Mouse (Mus musculus) lung, embryonic 15.5 days (tissue): ENCODE measurements around the gene Atp10a. TPM values are rescaled to one million over a fixed set of nuclear protein-coding genes. Genes with fewer than 3 reads are reported as not detected.

Experiments used
- ATAC-seq: fragments of 200-750 bp; cut with Nextera tagmentation; 2 replicates; pipeline ENCODE4 v1.8.0; 2017; ENCODE audit warnings: moderate number of reproducible peaks, borderline replicate concordance; ENCODE audit not compliant: low FRiP score, low TSS enrichment; ENCODE audit errors: extremely low read depth
- H3K27ac ChIP-seq: fragments of 300-500 bp; sonication (generic); 2 replicates; pipeline ENCODE4 v1.5.1; 2015; ENCODE audit warnings: moderate library complexity, mild to moderate bottlenecking, inconsistent platforms
- H3K27me3 ChIP-seq: fragments of 300-500 bp; sonication (generic); 2 replicates; pipeline ENCODE4 v1.6.1; 2015; ENCODE audit warnings: inconsistent platforms
- H3K36me3 ChIP-seq: fragments of 300-500 bp; sonication (generic); 2 replicates; pipeline ENCODE4 v1.6.1; 2015; ENCODE audit warnings: inconsistent platforms
- H3K4me1 ChIP-seq: fragments of 300-500 bp; sonication (generic); 2 replicates; pipeline ENCODE4 v1.6.1; 2015; ENCODE audit warnings: inconsistent platforms
- H3K4me2 ChIP-seq: fragments of 300-500 bp; sonication (generic); 2 replicates; pipeline ENCODE4 v1.6.1; 2015; ENCODE audit warnings: inconsistent platforms, mild to moderate bottlenecking, moderate library complexity
- H3K4me3 ChIP-seq: fragments of 300-500 bp; sonication (generic); 2 replicates; pipeline ENCODE4 v1.5.1; 2015; ENCODE audit warnings: mild to moderate bottlenecking, inconsistent platforms
- H3K9ac ChIP-seq: fragments of 300-500 bp; sonication (generic); 2 replicates; pipeline ENCODE4 v1.6.1; 2015; ENCODE audit warnings: inconsistent platforms
- H3K9me3 ChIP-seq: fragments of 300-500 bp; sonication (generic); 2 replicates; pipeline ENCODE4 v1.6.1; 2016; ENCODE audit warnings: inconsistent platforms
- WGBS: fragments of 180-500 bp; shearing (Covaris S2); methylation state at CpG from one replicate; pipeline ENCODE4 v1.1.7; 2015; 5-methylcytosine and 5-hydroxymethylcytosine counted together
- polyA plus RNA-seq: library from polyadenylated mRNA; unstranded; fragments of >200 nt; fragmentation: Nextera tagmentation; extraction: Ambion mirVana; gene quantifications from 2 replicates; pipeline ENCODE4 v1.2.1, GENCODE M21; 2015

The Atp10a gene
- polyA plus RNA-seq, 1 experiment from 2014 or later, result 4.2 TPM

GRCm38 (mm10) chr7:58690997-58691596 is 35.1 kb downstream of the Atp10a start:
- no peak overlapping the region for H3K4me3 ChIP-seq

GRCm38 (mm10) chr7:58692704-58693103 is 36.7 kb downstream of the Atp10a start:
- Histone ChIP-seq H3K4me2 (no peak overlapping the region), H3K9ac (no peak overlapping the region), H3K4me1 (peaks cover 29% of the 10 kb centered on the region), H3K4me3 (no peak overlapping the region), H3K36me3 (no peaks in the 10 kb centered on the region), H3K9me3 (no peaks in the 10 kb centered on the region), H3K27me3 (no peaks in the 10 kb centered on the region), H3K27ac (peak overlapping the region; percentile 20)
- ATAC-seq, result no peak
- WGBS, result 29% methylated on average over 2 of the region's 2 CpGs

More at GRCm38 (mm10) chr7:58690997-58691596, 35.1 kb downstream of the Atp10a start:
- ATAC-seq, result peak; percentile 69
- Histone ChIP-seq H3K27me3 (no peaks in the 10 kb centered on the region), H3K4me1 (peaks cover 32% of the 10 kb centered on the region), H3K27ac (0 out of 2 replicates have a peak overlapping the region, but pooled peaks have one; percentile 18), H3K4me2 (no peak overlapping the region), H3K9me3 (no peaks in the 10 kb centered on the region), H3K36me3 (no peaks in the 10 kb centered on the region), H3K9ac (no peak overlapping the region)
- WGBS, result 46% methylated on average over 6 of the region's 6 CpGs

GRCm38 (mm10) chr7:58693342-58693741 is 37.4 kb downstream of the Atp10a start:
- no peaks in the 10 kb centered on the region for H3K9me3 ChIP-seq
- no peaks in the 10 kb centered on the region for H3K36me3 ChIP-seq
- H3K4me2 ChIP-seq, result no peak overlapping the region
- no peak overlapping the region for H3K9ac ChIP-seq
- peak; percentile 52; the same call in 1 of the 2 replicates for ATAC-seq
- 38% methylated on average over 3 of the region's 3 CpGs for WGBS
- no peak overlapping the region for H3K4me3 ChIP-seq
- no peaks in the 10 kb centered on the region for H3K27me3 ChIP-seq
- H3K4me1 ChIP-seq, result peaks cover 29% of the 10 kb centered on the region
- peak overlapping the region; percentile 20 for H3K27ac ChIP-seq

- 83% methylated on average over 1 of the region's 1 CpGs for WGBS
- Histone ChIP-seq H3K9me3 (no peaks in the 10 kb centered on the region), H3K36me3 (no peaks in the 10 kb centered on the region), H3K27me3 (no peaks in the 10 kb centered on the region), H3K4me2 (no peak overlapping the region), H3K27ac (no peak overlapping the region), H3K4me1 (peaks cover 23% of the 10 kb centered on the region), H3K9ac (no peak overlapping the region), H3K4me3 (no peak overlapping the region)
- ATAC-seq, result no peak
Measured at GRCm38 (mm10) chr7:58695661-58696060, 39.7 kb downstream of the Atp10a start.

GRCm38 (mm10) chr7:58697092-58697491 is 41.1 kb downstream of the Atp10a start:
- Histone ChIP-seq H3K36me3 (no peaks in the 10 kb centered on the region), H3K9ac (no peak overlapping the region), H3K4me1 (peaks cover 11% of the 10 kb centered on the region), H3K4me3 (no peak overlapping the region), H3K27ac (no peak overlapping the region), H3K27me3 (no peaks in the 10 kb centered on the region), H3K4me2 (no peak overlapping the region), H3K9me3 (no peaks in the 10 kb centered on the region)
- no peak for ATAC-seq
- 65% methylated on average over 2 of the region's 2 CpGs for WGBS

GRCm38 (mm10) chr7:58698738-58699442 is 42.9 kb downstream of the Atp10a start:
- no peaks in the 10 kb centered on the region for H3K4me1 ChIP-seq
- WGBS, result 77% methylated on average over 7 of the region's 7 CpGs
- H3K27me3 ChIP-seq, result no peaks in the 10 kb centered on the region
- H3K4me3 ChIP-seq, result no peak overlapping the region
- no peak overlapping the region for H3K9ac ChIP-seq
- no peaks in the 10 kb centered on the region for H3K9me3 ChIP-seq
- ATAC-seq, result no peak
- no peak overlapping the region for H3K27ac ChIP-seq
- H3K4me2 ChIP-seq, result no peak overlapping the region
- no peaks in the 10 kb centered on the region for H3K36me3 ChIP-seq

- 79% methylated on average over 4 of the region's 4 CpGs for WGBS
Measured at GRCm38 (mm10) chr7:58701311-58701710, 45.3 kb downstream of the Atp10a start.

GRCm38 (mm10) chr7:58705158-58705557 is 49.2 kb downstream of the Atp10a start:
- Histone ChIP-seq H3K27ac (no peak overlapping the region), H3K36me3 (no peaks in the 10 kb centered on the region), H3K4me3 (no peak overlapping the region), H3K4me1 (no peaks in the 10 kb centered on the region), H3K9me3 (no peaks in the 10 kb centered on the region), H3K9ac (no peak overlapping the region), H3K27me3 (no peaks in the 10 kb centered on the region), H3K4me2 (no peak overlapping the region)
- ATAC-seq, result no peak
- 86% methylated on average over 3 of the region's 3 CpGs for WGBS

More at GRCm38 (mm10) chr7:58701311-58701710, 45.3 kb downstream of the Atp10a start:
- Histone ChIP-seq H3K9ac (no peak overlapping the region), H3K4me2 (no peak overlapping the region), H3K4me1 (no peaks in the 10 kb centered on the region), H3K36me3 (no peaks in the 10 kb centered on the region), H3K27me3 (no peaks in the 10 kb centered on the region), H3K9me3 (no peaks in the 10 kb centered on the region), H3K27ac (no peak overlapping the region), H3K4me3 (no peak overlapping the region)
- ATAC-seq, result no peak

- H3K36me3 ChIP-seq, result no peaks in the 10 kb centered on the region
- no peaks in the 10 kb centered on the region for H3K27me3 ChIP-seq
- H3K4me3 ChIP-seq, result no peak overlapping the region
- WGBS, result 69% methylated on average over 3 of the region's 3 CpGs
- H3K9ac ChIP-seq, result no peak overlapping the region
- no peak overlapping the region for H3K4me2 ChIP-seq
- no peak for ATAC-seq
- no peaks in the 10 kb centered on the region for H3K9me3 ChIP-seq
- no peak overlapping the region for H3K27ac ChIP-seq
- H3K4me1 ChIP-seq, result no peaks in the 10 kb centered on the region
Measured at GRCm38 (mm10) chr7:58709306-58709705, 53.3 kb downstream of the Atp10a start.

- Histone ChIP-seq H3K27me3 (no peaks in the 10 kb centered on the region), H3K9me3 (no peaks in the 10 kb centered on the region), H3K4me2 (no peak overlapping the region), H3K36me3 (no peaks in the 10 kb centered on the region), H3K9ac (no peak overlapping the region), H3K4me3 (no peak overlapping the region), H3K4me1 (no peaks in the 10 kb centered on the region), H3K27ac (no peak overlapping the region)
- WGBS, result 46% methylated on average over 1 of the region's 1 CpGs
- ATAC-seq, result no peak
Measured at GRCm38 (mm10) chr7:58710312-58710711, 54.3 kb downstream of the Atp10a start.

GRCm38 (mm10) chr7:58711811-58712210 is 55.8 kb downstream of the Atp10a start:
- 75% methylated on average over 7 of the region's 7 CpGs for WGBS
- ATAC-seq, result no peak
- H3K9me3 ChIP-seq, result no peaks in the 10 kb centered on the region
- no peaks in the 10 kb centered on the region for H3K36me3 ChIP-seq
- H3K9ac ChIP-seq, result no peak overlapping the region
- H3K4me3 ChIP-seq, result no peak overlapping the region
- H3K4me2 ChIP-seq, result no peak overlapping the region
- H3K27ac ChIP-seq, result no peak overlapping the region
- no peaks in the 10 kb centered on the region for H3K27me3 ChIP-seq
- no peaks in the 10 kb centered on the region for H3K4me1 ChIP-seq

- Histone ChIP-seq H3K4me3 (no peak overlapping the region), H3K9me3 (no peaks in the 10 kb centered on the region), H3K27me3 (no peaks in the 10 kb centered on the region), H3K36me3 (no peaks in the 10 kb centered on the region), H3K4me2 (no peak overlapping the region), H3K4me1 (no peaks in the 10 kb centered on the region), H3K27ac (no peak overlapping the region), H3K9ac (no peak overlapping the region)
- no peak for ATAC-seq
- WGBS, result 24% methylated on average over 1 of the region's 1 CpGs
Measured at GRCm38 (mm10) chr7:58715576-58716144, 59.7 kb downstream of the Atp10a start.
